Mouse (Mus musculus) spleen, postnatal 10 days (tissue): ENCODE measurements at regions not wholly inside any gene's neighbourhood (a gene's known extent, or its start where the extent isn't known, plus 50 kb on each side); places are given as distances from the start of the nearest gene placed in this dataset.

Experiments
- DNase-seq, 2 experiments: peaks; one replicate each; pipeline ENCODE4 v3.0.0; 2021 to 2022; ENCODE audit warnings: low spot score in 2 of 2

DNA sequence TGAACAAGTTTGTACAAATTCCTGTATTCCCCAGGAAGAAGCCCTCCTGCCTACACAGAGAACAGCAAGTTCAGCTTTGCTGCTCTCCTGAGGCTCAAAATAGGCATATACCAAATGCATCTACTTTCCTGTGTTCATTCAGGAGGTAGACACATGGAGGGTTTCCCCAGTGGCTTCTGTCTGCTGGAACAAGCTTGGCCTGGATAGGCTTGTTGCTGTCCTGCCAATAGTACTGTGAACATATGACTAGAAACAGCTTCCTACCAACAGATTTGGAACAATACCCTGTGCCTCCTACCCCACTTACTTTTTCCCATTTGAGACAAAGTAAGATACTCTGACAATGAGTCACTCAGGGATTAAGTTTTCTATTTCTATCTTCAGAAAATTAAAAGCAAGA lies 93.8 kb upstream of the Wdpcp start:
- DNase-seq: no peak

GRCm38 (mm10) chr11:21470711-21471110 lies 99.7 kb upstream of the Ugp2 start:
- no peak for DNase-seq

DNA sequence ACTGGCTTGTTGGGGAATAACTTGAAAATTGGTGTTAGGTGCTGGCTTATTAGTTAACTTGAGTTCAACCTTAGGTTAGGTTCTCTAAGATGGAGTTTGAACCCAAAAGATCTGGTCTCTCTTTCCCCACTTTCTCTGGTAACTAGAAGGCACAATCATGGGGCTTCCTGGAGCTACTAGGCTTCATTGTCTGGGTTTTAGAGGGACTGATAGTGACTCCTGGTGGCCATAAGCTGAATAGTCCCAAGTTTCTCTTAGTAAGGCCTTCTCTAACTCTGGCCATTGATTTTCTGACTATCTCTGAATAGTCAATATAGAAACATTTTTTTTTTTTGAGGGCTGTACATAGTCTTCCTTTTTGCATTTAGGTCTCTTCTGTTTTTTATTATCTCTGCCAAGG lies 97.5 kb upstream of the Ugp2 start:
- DNase-seq: peak in 1 of 2 experiments; percentile 38

GRCm38 (mm10) chr11:21460011-21460410 lies 89.0 kb upstream of the Ugp2 start:
- DNase-seq: no peak

- DNase-seq: peak in 1 of 2 experiments; percentile 24
These were observed 82.5 kb upstream of the Ugp2 start for GRCm38 (mm10) chr11:21453308-21454106.

DNA sequence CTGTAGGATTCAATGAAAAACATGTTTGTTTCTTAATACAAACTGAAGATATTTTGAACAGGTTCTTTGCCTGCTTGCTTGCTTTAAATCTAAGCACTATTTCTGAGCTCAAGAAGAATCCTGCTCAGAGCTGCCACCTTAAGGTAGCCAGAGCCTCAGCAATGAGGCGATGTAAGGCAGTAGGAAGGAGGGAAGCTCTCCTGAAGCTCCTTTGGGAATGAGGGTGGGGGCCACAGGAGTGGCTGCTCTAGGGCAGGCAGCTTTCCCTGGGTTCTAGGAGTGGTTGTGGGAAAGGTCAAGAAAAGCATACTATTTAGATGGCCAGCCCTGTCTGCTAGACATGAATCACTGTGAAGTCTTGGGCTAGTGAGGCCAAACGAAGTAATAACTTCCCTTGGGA lies 62.7 kb upstream of the Ugp2 start:
- DNase-seq: no peak

DNA sequence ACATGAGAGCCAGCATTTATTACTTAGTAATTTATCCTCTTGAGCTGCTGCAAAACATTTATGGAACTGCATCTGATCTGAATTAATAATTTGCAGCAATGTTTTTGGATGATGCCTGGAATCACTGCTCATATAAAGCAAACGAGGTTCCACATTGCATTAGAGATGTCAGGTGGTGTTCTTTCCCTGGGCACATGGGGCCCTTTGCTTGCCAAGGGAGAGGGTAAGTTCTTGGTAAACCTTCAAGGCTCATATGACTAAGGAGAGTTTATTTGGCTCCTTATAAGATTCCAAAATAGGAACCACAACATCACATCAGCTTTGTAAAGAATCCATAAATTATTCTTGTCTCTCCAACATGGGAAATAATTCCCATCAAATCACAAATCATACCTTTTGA lies 59.0 kb upstream of the Ugp2 start:
- no peak for DNase-seq

DNA sequence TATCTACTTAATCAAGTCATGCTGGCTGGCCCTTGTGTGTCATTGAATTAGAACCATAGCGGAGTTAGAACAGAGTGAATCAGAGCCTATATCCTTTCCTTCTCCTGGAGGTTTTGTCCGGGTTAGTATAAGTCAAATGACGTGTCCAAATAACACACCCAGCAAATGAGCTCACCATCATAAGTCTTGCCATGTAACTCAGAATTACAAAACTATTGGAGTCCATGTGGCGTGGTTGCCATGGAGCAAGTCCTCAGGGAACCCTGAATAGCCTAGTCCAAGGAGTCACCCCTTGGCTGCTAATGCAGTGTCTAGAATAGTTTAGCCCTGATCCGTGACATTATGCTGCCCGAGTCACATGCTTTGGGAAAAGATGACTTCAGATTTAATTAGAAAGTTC lies 57.7 kb upstream of the Ugp2 start:
- DNase-seq: no peak

DNA sequence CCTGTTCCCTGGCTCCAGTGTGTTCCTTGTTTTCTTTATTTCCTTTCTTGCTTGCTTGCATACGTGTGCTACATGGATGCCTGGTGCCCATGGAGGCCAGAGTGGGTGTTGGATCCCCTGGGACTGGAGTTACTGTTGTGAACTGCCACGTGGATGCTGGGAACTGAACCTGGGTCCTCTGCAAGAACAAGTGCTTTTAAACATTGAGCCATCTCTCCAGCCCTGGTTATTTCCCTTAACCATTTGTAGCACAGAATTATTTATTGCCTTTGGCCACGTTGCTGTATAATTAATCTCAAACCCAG lies 57.0 kb upstream of the Ugp2 start:
- no peak for DNase-seq

GRCm38 (mm10) chr11:21427291-21428012 lies 56.5 kb upstream of the Ugp2 start:
- no peak for DNase-seq

DNA sequence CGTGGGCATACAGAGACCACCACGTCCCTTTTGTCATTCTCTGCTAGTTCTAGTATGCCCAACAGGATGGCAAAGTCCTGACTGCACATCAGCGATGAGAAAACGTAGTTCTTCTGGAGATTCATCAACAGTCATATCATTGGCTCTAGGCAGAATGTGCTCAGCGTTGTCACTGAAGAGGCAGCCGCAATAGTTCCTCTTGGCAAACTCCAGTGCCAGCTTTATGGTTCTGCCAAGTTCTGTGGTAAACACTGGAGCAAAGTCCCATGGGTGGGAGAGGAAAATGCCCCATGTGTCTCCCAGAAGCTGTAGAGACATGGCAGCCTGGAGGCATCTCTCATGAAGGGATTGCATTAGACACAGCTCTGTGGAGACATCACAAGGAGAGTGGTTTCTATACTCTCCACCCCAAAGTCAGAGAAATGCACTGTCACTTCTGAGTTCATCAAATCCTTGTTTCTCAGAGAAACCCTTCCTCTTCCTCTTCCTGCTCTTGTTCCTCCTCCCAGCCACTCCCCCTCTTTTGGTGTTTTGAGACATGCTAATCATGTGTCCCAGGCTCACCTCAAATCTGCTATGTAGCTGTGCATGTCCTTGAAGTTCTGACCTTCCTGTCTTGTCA lies 54.6 kb upstream of the Ugp2 start:
- DNase-seq: no peak

DNA sequence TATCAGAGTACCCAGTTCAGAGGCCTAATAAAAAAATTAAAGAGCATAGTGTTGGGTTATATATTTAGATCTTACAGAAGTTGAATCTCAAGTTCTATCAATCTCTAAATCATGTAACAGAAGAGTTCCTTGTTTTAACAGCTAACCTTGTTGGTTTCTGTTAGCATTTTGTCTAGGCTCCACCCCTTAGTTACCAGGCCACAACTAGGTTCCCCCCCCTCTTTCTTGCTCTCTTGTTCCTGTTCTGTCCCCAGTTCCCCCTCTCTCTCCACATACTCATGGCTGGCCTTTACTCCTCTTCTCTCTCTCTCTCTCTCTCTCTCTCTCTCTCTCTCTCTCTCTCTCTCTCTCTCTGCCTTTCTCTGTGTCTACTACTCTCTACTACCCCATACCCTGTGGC lies 53.3 kb upstream of the Ugp2 start:
- DNase-seq: no peak

GRCm38 (mm10) chr11:21422281-21422878 lies 51.4 kb upstream of the Ugp2 start:
- DNase-seq: no peak
